Mouse (Mus musculus): ENCODE measurements around the gene Ints2.
"Not testable (repeated sequence)": the region's sequence is repeated elsewhere in the genome, so short reads cannot be mapped to it uniquely, and the experiment has no call there.

The Ints2 gene

GRCm38 (mm10) chr11:86257460-86258076 is at the start of gene Ints2:
Gene Ints2 (minus strand): TSS chr11:86257575.
- peak; percentile 88 to 96 for DNase-seq (ENCODE audit: low spot score in 2 of 2)

GRCm38 (mm10) chr11:86292201-86292600 is 34.8 kb upstream of the Ints2 start:
- not testable (repeated sequence) for DNase-seq (ENCODE audit: low spot score in 2 of 2)

- no peak for DNase-seq (ENCODE audit: low spot score in 2 of 2)
Observed at GRCm38 (mm10) chr11:86291714-86292113, 34.3 kb upstream of the Ints2 start.

GRCm38 (mm10) chr11:86285729-86286128 is 28.4 kb upstream of the Ints2 start:
- no peak for DNase-seq (ENCODE audit: low spot score in 2 of 2)

- DNase-seq (ENCODE audit: low spot score in 2 of 2): no peak
Observed at GRCm38 (mm10) chr11:86278442-86279102, 21.2 kb upstream of the Ints2 start.

- peak in 1 of 2 experiments; percentile 59 for DNase-seq (ENCODE audit: low spot score in 2 of 2)
Observed at GRCm38 (mm10) chr11:86257054-86257453, 321 bp downstream of the Ints2 start.

- DNase-seq (ENCODE audit: low spot score in 2 of 2): no peak
Observed at GRCm38 (mm10) chr11:86253342-86253741, 4.0 kb downstream of the Ints2 start.

GRCm38 (mm10) chr11:86232446-86232845 is 24.9 kb downstream of the Ints2 start:
- DNase-seq (ENCODE audit: low spot score in 2 of 2): no peak

- no peak for DNase-seq (ENCODE audit: low spot score in 2 of 2)
Observed at GRCm38 (mm10) chr11:86231781-86232350, 25.5 kb downstream of the Ints2 start.

GRCm38 (mm10) chr11:86226646-86227180 is 30.7 kb downstream of the Ints2 start:
- peak in 1 of 2 experiments; percentile 28 for DNase-seq (ENCODE audit: low spot score in 2 of 2)

- DNase-seq (ENCODE audit: low spot score in 2 of 2): no peak
Observed at GRCm38 (mm10) chr11:86225761-86226160, 31.6 kb downstream of the Ints2 start.

GRCm38 (mm10) chr11:86211803-86212202 is 45.6 kb downstream of the Ints2 start:
- no peak for DNase-seq (ENCODE audit: low spot score in 2 of 2)

GRCm38 (mm10) chr11:86209123-86209522 is 48.3 kb downstream of the Ints2 start:
- DNase-seq (ENCODE audit: low spot score in 2 of 2): no peak

GRCm38 (mm10) chr11:86205876-86206275 is 51.5 kb downstream of the Ints2 start:
- DNase-seq (ENCODE audit: low spot score in 2 of 2): no peak

GRCm38 (mm10) chr11:86205031-86205430 is 52.3 kb downstream of the Ints2 start:
- DNase-seq (ENCODE audit: low spot score in 2 of 2): no peak

GRCm38 (mm10) chr11:86201901-86202675 is 55.3 kb downstream of the Ints2 start:
- peak; percentile 29 to 66 for DNase-seq (ENCODE audit: low spot score in 2 of 2)

GRCm38 (mm10) chr11:86201037-86201786 is 56.2 kb downstream of the Ints2 start, which contains the start of gene Brip1:
Gene Brip1 (minus strand): TSS chr11:86201193.
- peak; percentile 88 to 94 for DNase-seq (ENCODE audit: low spot score in 2 of 2)

GRCm38 (mm10) chr11:86200460-86201021 is 56.8 kb downstream of the Ints2 start:
- DNase-seq (ENCODE audit: low spot score in 2 of 2): no peak

- no peak for DNase-seq (ENCODE audit: low spot score in 2 of 2)
Observed at GRCm38 (mm10) chr11:86199733-86200132, 57.6 kb downstream of the Ints2 start.

- DNase-seq (ENCODE audit: low spot score in 2 of 2): not testable (repeated sequence)
Observed at GRCm38 (mm10) chr11:86185224-86185623, 72.2 kb downstream of the Ints2 start.

- DNase-seq (ENCODE audit: low spot score in 2 of 2): no peak
Observed at GRCm38 (mm10) chr11:86175833-86176232, 81.5 kb downstream of the Ints2 start.

Measured in spleen, postnatal 10 days (tissue).